Comparison of ENCODE assay signal across 8 mouse cellular contexts in the genomic region with DNA sequence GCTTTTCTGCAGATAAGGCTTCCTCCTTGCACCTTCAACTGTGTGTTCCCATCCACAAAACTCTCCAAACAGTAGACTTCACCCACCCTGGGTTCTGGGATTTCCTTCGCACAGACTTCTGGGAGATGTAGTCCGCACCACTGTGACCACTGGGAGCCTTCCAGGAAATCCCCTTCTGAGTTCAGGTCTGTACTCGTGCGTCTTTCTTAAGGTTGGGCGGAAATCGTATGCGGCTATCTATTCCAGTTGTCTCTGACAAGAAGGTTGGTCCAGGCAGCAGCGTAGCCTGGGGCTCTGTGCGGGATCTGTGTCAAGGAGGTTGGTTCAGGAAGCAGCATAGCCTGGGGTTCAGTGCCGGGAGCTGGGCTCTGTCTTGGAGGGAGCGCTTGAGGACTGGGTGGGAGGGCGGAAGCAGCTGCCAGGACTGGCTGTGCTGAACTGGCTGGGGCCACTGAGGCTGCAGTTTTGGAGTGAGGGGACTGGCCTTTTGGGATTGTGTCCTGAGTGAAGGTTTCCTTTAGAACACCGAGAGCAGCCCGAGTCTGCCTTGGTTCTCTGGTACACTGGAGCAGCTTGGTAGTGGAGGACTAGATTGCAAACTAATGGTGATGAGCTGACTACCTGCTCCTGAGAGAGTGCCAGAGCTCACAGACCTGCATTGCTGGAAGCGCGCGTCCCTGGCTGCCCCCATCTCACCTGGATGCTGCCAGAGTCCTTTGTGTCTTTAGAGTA. TPM values are rescaled to one million over a fixed set of nuclear protein-coding genes. Genes with fewer than 3 reads are reported as not detected.
A peak's percentile ranks its signal among the peaks of the same experiment; 100 is the strongest.
DNase-seq lines count a peak whose midpoint lies in the region; ATAC-seq lines count a peak whose summit lies in the region.
"Not testable (repeated sequence)": the region's sequence is repeated elsewhere in the genome, so short reads cannot be mapped to it uniquely, and the experiment has no call there.

A gene (plus strand): TSS at position 192 of the 732 bp plus-strand sequence.

- H3K4me3 ChIP-seq in hindbrain, embryonic 14.5 days (replicated peaks; ENCODE audit: low read length), result peak within 1 kb of the TSS; percentile 56

- not testable (repeated sequence) for H3K27me3 ChIP-seq in hindbrain, embryonic 14.5 days (ENCODE audit: control insufficient read depth, insufficient read depth, low read length)

- peak; percentile 97 for ATAC-seq in hindbrain, embryonic 14.5 days (ENCODE audit: low FRiP score)

- H3K4me2 ChIP-seq in hindbrain, embryonic 14.5 days (replicated peaks), result peak within 1 kb of the TSS; percentile 65

- DNase-seq in R1 (ENCODE audit: low read depth, low spot score), result peak; percentile 86
- peak; percentile 68 to 75 for DNase-seq in cerebellum, postnatal 25 days
- peak; percentile 71 to 86 for DNase-seq in frontal cortex, postnatal 36 days (ENCODE audit: low spot score in 2 of 2)
- DNase-seq in hindbrain, embryonic 14.5 days (ENCODE audit: low spot score), result peak; percentile 62
- peak; percentile 74 to 79 for DNase-seq in layer of hippocampus, postnatal 36 days
- peak; percentile 86 for DNase-seq in lung, postnatal 25 days (ENCODE audit: low spot score)
- DNase-seq in retina, adult 2 months (ENCODE audit: low read depth, low spot score), result peak; percentile 22
- peak; percentile 77 for DNase-seq in thymus, postnatal 25 days

- not testable (repeated sequence) for H3K9me3 ChIP-seq in hindbrain, embryonic 14.5 days (ENCODE audit: control insufficient read depth, low read length)

- WGBS in hindbrain, embryonic 14.5 days, result 2% methylated on average over 16 of the region's 17 CpGs

- not testable (repeated sequence) for H3K4me1 ChIP-seq in hindbrain, embryonic 14.5 days (replicated peaks; ENCODE audit: control insufficient read depth, insufficient read depth, low read length)

- H3K9ac ChIP-seq in hindbrain, embryonic 14.5 days, result peak within 1 kb of the TSS; percentile 74

- peak within 1 kb of the TSS; percentile 66 for H3K27ac ChIP-seq in hindbrain, embryonic 14.5 days

- H3K36me3 ChIP-seq in hindbrain, embryonic 14.5 days (replicated peaks; ENCODE audit: control insufficient read depth, insufficient read depth), result not testable (repeated sequence)

RNA-seq across cellular contexts. Expression of the gene that starts here (rescaled TPM):
- 4.4 and 5.1 TPM in 2 replicates for polyA plus RNA-seq in hindbrain, embryonic 14.5 days (2014; fragmentation: Nextera tagmentation; extraction: Ambion mirVana)
- total RNA-seq in layer of hippocampus, postnatal 36 days (2021), result 1 to 10 TPM; 5.1 to 5.8 TPM

Comparison
In these comparisons a context has a peak if more than half of its experiments do, and no peak if none do; other contexts are left out.
1. Peak in every context shown above with its lines: DNase-seq, ATAC-seq, H3K4me3 ChIP-seq and H3K27ac ChIP-seq.
2. DNase-seq: peak in every context shown above with its lines; median percentile 86 in R1; 86 in lung, postnatal 25 days; 78 in frontal cortex, postnatal 36 days; 77 in thymus, postnatal 25 days; 76 in layer of hippocampus, postnatal 36 days; 72 in cerebellum, postnatal 25 days; 62 in hindbrain, embryonic 14.5 days; 22 in retina, adult 2 months.